Mouse (Mus musculus): ENCODE measurements at regions not wholly inside any gene's neighbourhood (a gene's known extent, or its start where the extent isn't known, plus 50 kb on each side); places are given as distances from the start of the nearest gene placed in this dataset.
A peak's percentile ranks its signal among the peaks of the same experiment; 100 is the strongest.

DNA sequence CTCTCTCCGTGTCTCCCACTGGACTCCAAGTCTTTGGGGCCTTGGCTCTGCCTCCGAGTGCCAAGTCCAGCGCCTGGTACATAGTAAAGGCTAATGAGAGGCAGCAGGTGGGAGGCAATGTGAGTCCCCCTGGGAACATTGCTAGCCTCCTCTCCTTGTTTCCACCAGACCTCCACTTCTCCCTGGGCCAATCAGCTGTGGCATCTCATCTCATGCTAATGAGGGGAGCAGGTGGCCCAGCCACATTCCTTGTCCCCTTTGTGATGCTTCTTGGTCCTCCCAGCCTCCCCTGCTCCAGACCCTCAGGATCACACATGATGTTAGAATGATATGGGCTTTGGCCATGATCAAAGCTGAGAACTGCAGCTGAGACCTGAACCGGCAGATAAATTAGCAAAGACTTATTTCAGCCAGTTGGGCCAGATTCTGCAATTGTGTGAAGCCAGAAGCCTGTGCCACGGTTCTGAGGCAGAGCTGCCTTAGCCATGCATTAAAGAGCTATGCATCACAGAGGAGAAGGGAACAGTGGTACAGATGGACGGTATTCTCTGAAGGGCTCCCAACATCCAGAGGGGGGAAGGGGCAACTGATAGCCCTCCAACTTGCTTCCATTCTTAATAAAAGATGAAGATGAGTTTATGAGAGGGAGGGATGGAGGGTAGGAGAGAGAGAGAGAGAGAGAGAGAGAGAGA is 208.0 kb upstream of the Id2 start:
- no peak for TF ChIP-seq POLR2A (IDR thresholded peaks at IDR 0.05; ENCODE audit: borderline replicate concordance, extremely low read depth, insufficient read depth, insufficient read length, poor library complexity, severe bottlenecking)
- TF ChIP-seq CTCF (IDR thresholded peaks at IDR 0.05; ENCODE audit: borderline replicate concordance, extremely low read depth, insufficient read depth, insufficient read length), result no peak
- DNase-seq (ENCODE audit: low read depth), result peak; percentile 78

DNA sequence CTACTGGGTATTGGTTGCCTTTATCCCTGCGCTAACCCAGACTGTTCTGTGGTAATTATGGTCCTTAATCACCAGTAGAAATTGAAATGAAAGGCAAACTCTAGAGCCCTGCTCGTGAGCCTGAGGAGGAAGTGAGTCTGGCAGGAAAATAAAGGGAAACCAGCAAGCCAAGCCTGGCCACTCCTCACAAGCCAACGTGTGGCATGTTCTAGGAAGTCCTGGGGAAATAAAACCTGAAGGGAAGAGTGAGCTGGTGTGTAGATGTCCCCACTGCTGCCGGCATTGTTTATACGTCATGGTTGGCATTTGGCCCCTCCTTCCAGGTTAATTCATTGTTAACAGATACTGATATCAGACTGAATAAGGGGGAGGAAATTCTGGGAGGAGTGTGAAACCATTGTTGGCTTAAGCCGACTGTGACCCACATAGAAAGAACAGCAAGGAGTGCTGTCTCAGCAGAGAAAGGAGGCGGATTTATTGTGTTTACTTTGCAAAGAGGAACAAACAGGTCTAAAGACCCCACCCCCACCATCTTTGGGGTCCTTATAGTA is 206.6 kb upstream of the Id2 start:
- no peak for DNase-seq (ENCODE audit: low read depth)
- TF ChIP-seq CTCF (IDR thresholded peaks at IDR 0.05; ENCODE audit: borderline replicate concordance, extremely low read depth, insufficient read depth, insufficient read length) (no peak), POLR2A (IDR thresholded peaks at IDR 0.05; ENCODE audit: borderline replicate concordance, extremely low read depth, insufficient read depth, insufficient read length, poor library complexity, severe bottlenecking) (no peak)

- TF ChIP-seq CTCF (IDR thresholded peaks at IDR 0.05; ENCODE audit: borderline replicate concordance, extremely low read depth, insufficient read depth, insufficient read length) (no peak), POLR2A (IDR thresholded peaks at IDR 0.05; ENCODE audit: borderline replicate concordance, extremely low read depth, insufficient read depth, insufficient read length, poor library complexity, severe bottlenecking) (no peak)
- DNase-seq (ENCODE audit: low read depth), result no peak
Measured at GRCm38 (mm10) chr12:25300804-25301390, 204.0 kb upstream of the Id2 start.

- TF ChIP-seq CTCF (IDR thresholded peaks at IDR 0.05; ENCODE audit: borderline replicate concordance, extremely low read depth, insufficient read depth, insufficient read length), result no peak
- TF ChIP-seq POLR2A (IDR thresholded peaks at IDR 0.05; ENCODE audit: borderline replicate concordance, extremely low read depth, insufficient read depth, insufficient read length, poor library complexity, severe bottlenecking), result no peak
Measured at GRCm38 (mm10) chr12:25299603-25300471, 202.9 kb upstream of the Id2 start.

GRCm38 (mm10) chr12:25298766-25299165 is 201.8 kb upstream of the Id2 start:
- no peak for DNase-seq (ENCODE audit: low read depth)
- no peak for TF ChIP-seq CTCF (IDR thresholded peaks at IDR 0.05; ENCODE audit: borderline replicate concordance, extremely low read depth, insufficient read depth, insufficient read length)
- no peak for TF ChIP-seq POLR2A (IDR thresholded peaks at IDR 0.05; ENCODE audit: borderline replicate concordance, extremely low read depth, insufficient read depth, insufficient read length, poor library complexity, severe bottlenecking)

More at GRCm38 (mm10) chr12:25299603-25300471, 202.9 kb upstream of the Id2 start:
- no peak for DNase-seq (ENCODE audit: low read depth)

DNA sequence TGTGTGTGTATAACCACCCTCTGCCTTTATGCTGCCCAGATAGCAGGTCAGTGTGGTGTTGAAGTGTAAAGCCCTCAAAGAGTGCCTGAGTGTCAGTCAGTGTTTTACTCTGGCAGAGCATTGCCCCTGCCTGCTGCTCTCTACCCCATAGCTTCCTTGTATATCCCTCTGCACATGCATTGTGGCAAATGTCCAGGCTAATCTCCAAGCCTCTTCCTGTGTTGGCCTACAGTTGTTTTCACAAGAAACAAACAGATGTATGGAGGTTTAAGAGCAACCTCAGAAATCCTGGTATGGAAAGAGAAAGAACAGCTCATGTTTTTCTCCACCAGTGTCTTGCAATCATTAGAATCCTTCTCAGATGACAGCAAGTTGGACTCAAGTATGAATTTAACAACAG is 201.0 kb upstream of the Id2 start:
- TF ChIP-seq POLR2A (IDR thresholded peaks at IDR 0.05; ENCODE audit: borderline replicate concordance, extremely low read depth, insufficient read depth, insufficient read length, poor library complexity, severe bottlenecking) (no peak), CTCF (IDR thresholded peaks at IDR 0.05; ENCODE audit: borderline replicate concordance, extremely low read depth, insufficient read depth, insufficient read length) (no peak)
- DNase-seq (ENCODE audit: low read depth), result no peak

- DNase-seq (ENCODE audit: low read depth), result no peak
- TF ChIP-seq POLR2A (IDR thresholded peaks at IDR 0.05; ENCODE audit: borderline replicate concordance, extremely low read depth, insufficient read depth, insufficient read length, poor library complexity, severe bottlenecking), result no peak
- no peak for TF ChIP-seq CTCF (IDR thresholded peaks at IDR 0.05; ENCODE audit: borderline replicate concordance, extremely low read depth, insufficient read depth, insufficient read length)
Measured at GRCm38 (mm10) chr12:25296648-25297047, 199.7 kb upstream of the Id2 start.

DNA sequence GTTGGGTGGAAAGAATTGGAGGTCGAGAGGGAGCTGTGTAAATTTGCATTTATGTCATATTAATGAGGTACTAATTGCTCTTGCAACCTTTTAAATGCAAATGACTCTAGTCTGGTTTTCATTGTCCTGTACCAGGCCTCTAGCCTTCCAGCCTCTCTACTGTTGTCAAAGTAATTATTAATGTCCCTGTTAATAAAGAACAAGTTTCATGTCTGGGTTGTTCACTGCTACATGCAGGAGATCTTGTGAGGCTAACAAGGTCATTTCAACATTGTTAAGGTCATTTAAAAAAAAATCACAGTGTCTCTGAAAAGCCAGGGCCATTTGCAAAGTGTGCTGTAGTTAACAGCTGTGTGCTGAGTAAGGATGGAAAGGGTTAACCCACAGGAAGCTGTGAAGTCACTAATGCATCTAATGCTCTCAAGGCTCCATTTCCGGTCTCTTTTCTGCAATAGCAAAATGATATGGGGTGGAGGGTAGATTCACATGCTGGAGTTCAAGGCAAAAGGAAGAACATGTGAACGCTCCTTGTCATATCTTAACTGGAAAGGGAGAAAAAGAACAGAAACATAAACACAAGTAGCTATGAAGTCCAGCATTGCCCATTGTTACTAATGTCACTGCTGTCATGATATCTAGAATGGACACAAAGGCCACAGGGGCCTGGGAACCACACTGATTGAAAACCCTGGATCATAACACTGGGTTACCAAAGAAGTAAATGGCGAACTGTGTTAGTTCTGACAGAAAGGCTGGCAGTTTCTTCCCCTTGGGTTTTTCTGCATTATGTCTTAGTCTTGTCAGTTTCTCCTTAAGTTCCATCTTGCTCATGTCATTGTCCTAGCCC is 197.5 kb upstream of the Id2 start:
- TF ChIP-seq CTCF (IDR thresholded peaks at IDR 0.05; ENCODE audit: borderline replicate concordance, extremely low read depth, insufficient read depth, insufficient read length), result no peak
- no peak for TF ChIP-seq POLR2A (IDR thresholded peaks at IDR 0.05; ENCODE audit: borderline replicate concordance, extremely low read depth, insufficient read depth, insufficient read length, poor library complexity, severe bottlenecking)
- no peak for DNase-seq (ENCODE audit: low read depth)

DNA sequence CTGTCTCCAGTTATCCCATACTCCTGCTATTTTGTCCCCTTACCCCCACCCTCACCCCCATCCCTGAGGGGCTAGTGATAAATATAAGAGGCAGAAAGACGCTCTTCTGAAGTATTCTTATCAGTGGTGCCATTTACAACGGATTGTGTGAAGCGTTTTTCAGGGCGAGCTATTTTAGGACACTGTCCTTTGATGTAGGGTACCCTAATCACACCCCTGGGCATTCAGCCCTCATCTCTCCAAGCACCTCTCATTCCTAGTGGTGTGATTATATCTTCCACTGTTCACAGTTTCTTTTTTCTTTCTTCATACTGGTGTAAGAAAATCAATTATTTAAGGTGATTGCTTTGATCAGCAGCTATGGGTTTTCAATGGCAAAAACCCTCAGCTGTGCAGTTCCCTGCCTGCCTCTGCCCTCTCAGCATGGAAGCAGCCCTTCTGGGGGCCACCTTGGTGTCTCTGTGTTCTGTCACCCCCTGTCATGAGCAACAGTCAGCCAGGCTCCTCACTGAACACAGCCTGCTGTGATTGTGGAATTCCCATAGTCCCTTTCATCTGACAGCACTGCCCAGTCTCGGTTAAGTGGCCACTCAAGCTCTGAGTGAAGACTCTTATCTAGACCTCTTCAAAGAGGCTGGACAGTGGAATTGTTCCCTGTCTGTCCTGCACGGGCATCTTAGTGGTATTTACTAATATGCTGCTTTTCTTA is 196.7 kb upstream of the Id2 start:
- DNase-seq (ENCODE audit: low read depth), result peak; percentile 75
- TF ChIP-seq CTCF (IDR thresholded peaks at IDR 0.05; ENCODE audit: borderline replicate concordance, extremely low read depth, insufficient read depth, insufficient read length) (no peak), POLR2A (IDR thresholded peaks at IDR 0.05; ENCODE audit: borderline replicate concordance, extremely low read depth, insufficient read depth, insufficient read length, poor library complexity, severe bottlenecking) (no peak)

DNA sequence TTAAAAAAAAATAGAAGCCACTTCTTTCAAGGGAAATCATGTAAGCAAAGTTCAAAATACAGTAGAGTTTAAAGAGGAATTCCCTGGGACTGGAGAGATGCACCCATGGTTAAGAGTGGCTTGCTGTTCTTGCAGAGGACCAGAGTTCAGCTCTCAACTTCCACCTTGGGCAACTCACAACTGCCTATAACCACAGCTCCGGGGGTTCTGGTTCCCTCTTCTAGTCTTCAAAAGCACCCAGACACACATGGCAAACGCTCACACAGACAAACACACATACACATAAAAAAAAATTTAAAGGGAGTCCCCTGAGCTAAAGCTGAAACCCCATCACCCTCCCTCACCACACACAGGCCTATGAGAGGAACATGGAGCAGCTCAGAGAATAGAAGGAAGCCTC is 192.4 kb upstream of the Id2 start:
- no peak for TF ChIP-seq CTCF (IDR thresholded peaks at IDR 0.05; ENCODE audit: borderline replicate concordance, extremely low read depth, insufficient read depth, insufficient read length)
- no peak for TF ChIP-seq POLR2A (IDR thresholded peaks at IDR 0.05; ENCODE audit: borderline replicate concordance, extremely low read depth, insufficient read depth, insufficient read length, poor library complexity, severe bottlenecking)
- no peak for DNase-seq (ENCODE audit: low read depth)
